Mouse (Mus musculus) MEL (cell line): ENCODE data around the gene Tenm3.

ENCODE experiments used
- CTCF ChIP-seq, 3 experiments: IDR thresholded peaks in 2 of 3; conservative IDR thresholded peaks in 1 of 3; 2 replicates each; pipeline ENCODE4 v1.5.1; 2011 to 2012; ENCODE audit warnings: low read length in 3 of 3, low read depth in 2 of 3, mild to moderate bottlenecking in 2 of 3, improper control_type of control experiment in 1 of 3, inconsistent platforms in 1 of 3, mixed read lengths in 1 of 3, moderate library complexity in 1 of 3; ENCODE audit not compliant: control insufficient read depth in 1 of 3, insufficient read depth in 1 of 3, poor library complexity in 1 of 3, severe bottlenecking in 1 of 3
- EP300 ChIP-seq, 2 experiments: IDR thresholded peaks; 2 replicates each; pipeline ENCODE4 v1.6.1; 2011; ENCODE audit warnings: improper control_type of control experiment in 2 of 2, low read length in 2 of 2, low read depth in 1 of 2, mild to moderate bottlenecking in 1 of 2

DNA sequence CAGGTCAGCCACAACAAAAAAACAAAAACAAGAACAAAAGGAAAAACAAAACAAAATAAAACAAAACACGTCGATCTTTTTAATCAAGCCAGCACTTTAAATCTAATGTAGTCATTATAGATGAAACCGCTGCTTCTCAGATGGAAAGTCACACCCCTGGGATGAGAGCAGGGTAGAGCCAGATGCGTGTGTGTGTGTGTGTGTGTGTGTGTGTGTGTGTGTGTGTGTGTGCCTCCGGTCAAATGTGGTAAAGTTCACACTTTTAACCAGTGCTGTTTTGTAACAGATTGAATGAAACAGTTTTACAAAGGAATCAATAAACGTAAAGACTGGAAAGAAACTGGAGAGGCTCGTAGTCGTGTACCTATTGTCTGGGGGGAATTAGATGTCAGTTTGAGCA is 50.0 kb downstream of the Tenm3 start:
- no peak for TF ChIP-seq EP300 (IDR thresholded peaks at IDR 0.05; ENCODE audit: low read depth in 1 of 2, low read length in 2 of 2)
- TF ChIP-seq CTCF (IDR thresholded peaks at IDR 0.05 in 2 of 3, conservative IDR thresholded peaks at IDR 0.05 in 1 of 3; ENCODE audit: control insufficient read depth in 1 of 3, insufficient read depth in 1 of 3, low read depth in 2 of 3, low read length in 3 of 3, poor library complexity in 1 of 3, severe bottlenecking in 1 of 3): no peak
